Mouse (Mus musculus) liver, embryonic 14.5 days (tissue): ENCODE measurements around the gene Edc4. TPM values are rescaled to one million over a fixed set of nuclear protein-coding genes. Genes with fewer than 3 reads are reported as not detected.

Experiments
- ATAC-seq: fragments of 200-750 bp; cut with Nextera tagmentation; 2 replicates; pipeline ENCODE4 v1.8.0; 2017; ENCODE audit warnings: moderate number of reproducible peaks, mild to moderate bottlenecking, moderate library complexity; ENCODE audit not compliant: insufficient read depth
- DNase-seq, 3 experiments: peaks; one replicate each; pipeline ENCODE4 v3.0.0-alpha.2; 2012 to 2013; ENCODE audit warnings: low read depth in 3 of 3, low spot score in 3 of 3
- H3K27ac ChIP-seq: fragments of 300-500 bp; sonication (generic); 2 replicates; pipeline ENCODE4 v1.5.1; 2014; ENCODE audit warnings: moderate library complexity, mild to moderate bottlenecking, control low read depth, inconsistent platforms
- H3K27me3 ChIP-seq: fragments of 300-500 bp; sonication (generic); 2 replicates; pipeline ENCODE4 v1.6.1; 2014; ENCODE audit warnings: mild to moderate bottlenecking, low read length, moderate library complexity; ENCODE audit not compliant: control insufficient read depth, insufficient read depth
- H3K36me3 ChIP-seq: fragments of 300-500 bp; sonication (generic); replicated peaks from 2 replicates; pipeline ENCODE4 v1.6.1; 2014; ENCODE audit warnings: low read depth; ENCODE audit not compliant: control insufficient read depth, insufficient read depth
- H3K4me1 ChIP-seq, 2 experiments: fragments of 200-500 bp in 1 of 2; fragments of 300-500 bp in 1 of 2; sonication (generic) in 1 of 2; replicated peaks; 2 replicates each; pipeline ENCODE4 v1.6.1; 2012 to 2014; ENCODE audit warnings: antibody characterized with exemption in 1 of 2, inconsistent platforms in 1 of 2, low read length in 1 of 2; ENCODE audit not compliant: control insufficient read depth in 2 of 2, insufficient read depth in 2 of 2
- H3K4me2 ChIP-seq: fragments of 300-500 bp; sonication (generic); 2 replicates; pipeline ENCODE4 v1.6.1; 2014; ENCODE audit warnings: low read depth, mild to moderate bottlenecking, control low read depth, moderate library complexity
- H3K4me3 ChIP-seq, 2 experiments: fragments of 200-500 bp in 1 of 2; fragments of 300-500 bp in 1 of 2; sonication (generic) in 1 of 2; 2 replicates each; pipeline ENCODE4 v1.5.1; 2012 to 2014; ENCODE audit warnings: low read depth in 2 of 2, low read length in 2 of 2, mild to moderate bottlenecking in 2 of 2, control low read depth in 1 of 2, inconsistent platforms in 1 of 2, moderate library complexity in 1 of 2; ENCODE audit not compliant: insufficient read depth in 1 of 2
- H3K9ac ChIP-seq: fragments of 300-500 bp; sonication (generic); replicated peaks from 2 replicates; pipeline ENCODE4 v1.6.1; 2014; ENCODE audit warnings: mild to moderate bottlenecking, control low read depth, moderate library complexity
- H3K9me3 ChIP-seq: fragments of 300-500 bp; sonication (generic); 2 replicates; pipeline ENCODE4 v1.6.1; 2016; ENCODE audit warnings: low read length, mixed read lengths; ENCODE audit not compliant: control insufficient read depth
- CTCF ChIP-seq: IDR thresholded peaks from 2 replicates; pipeline ENCODE4 v1.5.1; 2016; ENCODE audit warnings: antibody characterized with exemption, low read depth, control low read depth
- EP300 ChIP-seq: IDR thresholded peaks from 2 replicates; pipeline ENCODE4 v1.6.1; 2016; ENCODE audit warnings: antibody characterized with exemption, low read depth
- WGBS: fragments of 180-500 bp; shearing (Covaris S2); extraction: QIAGEN DNeasy Blood & Tissue Kit; methylation state at CpG from one replicate; pipeline ENCODE4 v1.1.7; 2014; ENCODE audit not compliant: insufficient replicate concordance; 5-methylcytosine and 5-hydroxymethylcytosine counted together
- polyA plus RNA-seq, 2 experiments: library from polyadenylated mRNA; depleted of rRNA in 1 of 2; stranded (reverse) in 1 of 2; unstranded in 1 of 2; fragments of >200 nt; fragmentation: Nextera tagmentation in 1 of 2; extraction: Ambion mirVana in 1 of 2; gene quantifications; 2 replicates each; pipeline versions ENCODE4 v1.2.1 to v1.2.3; 2012 to 2014

Gene Edc4
- polyA plus RNA-seq, 2 experiments, result 9.9 to 17.5 TPM

GRCm38 (mm10) chr8:105853178-105853577, 27.5 kb upstream of the Edc4 start, which contains the start of gene Cenpt:
TSS of gene Cenpt (minus strand) at chr8:105853278.
- H3K9me3 ChIP-seq, result no peaks in the 10 kb centered on the region
- H3K36me3 ChIP-seq, result peaks cover 8% of the 10 kb centered on the region
- no peak for TF ChIP-seq CTCF
- no peak for TF ChIP-seq EP300
- ATAC-seq (no peak), DNase-seq (no peak)
- H3K27ac ChIP-seq, result no peak within 1 kb of the TSS; the same call in none of the 2 replicates
- H3K4me2 ChIP-seq, result peak within 1 kb of the TSS; percentile 74
- H3K9ac ChIP-seq, result peak within 1 kb of the TSS; percentile 75; the same call in 1 of the 2 replicates
- H3K4me1 ChIP-seq, result peaks cover 26 to 29% of the 10 kb centered on the region in 2 experiments
- H3K27me3 ChIP-seq, result no peaks in the 10 kb centered on the region
- 76% methylated on average over 3 of the region's 3 CpGs for WGBS
- H3K4me3 ChIP-seq, result peak within 1 kb of the TSS in 1 of 2 experiments; percentile 69; a peak in 2 of 4 replicates

- H3K27me3 ChIP-seq, result no peaks in the 10 kb centered on the region
- 21% methylated on average over 8 of the region's 8 CpGs for WGBS
- H3K4me3 ChIP-seq, result peak overlapping the region in 1 of 2 experiments; percentile 70; a peak in 2 of 4 replicates
- peaks cover 35 to 39% of the 10 kb centered on the region in 2 experiments for H3K4me1 ChIP-seq
- H3K9me3 ChIP-seq, result no peaks in the 10 kb centered on the region
- TF ChIP-seq EP300, result no peak
- TF ChIP-seq CTCF, result no peak
- peak overlapping the region; percentile 49 for H3K4me2 ChIP-seq
- DNase-seq (no peak), ATAC-seq (no peak)
- H3K27ac ChIP-seq, result no peak overlapping the region
- peak overlapping the region; percentile 31 for H3K9ac ChIP-seq
- no peaks in the 10 kb centered on the region; the same call in 1 of the 2 replicates for H3K36me3 ChIP-seq
These were observed 26.4 kb upstream of the Edc4 start for GRCm38 (mm10) chr8:105854303-105854702.

- Histone ChIP-seq H3K27me3 (no peaks in the 10 kb centered on the region), H3K4me1 (peaks cover 39 to 44% of the 10 kb centered on the region in 2 experiments), H3K9ac (peak within 1 kb of the TSS; percentile 85), H3K4me2 (peak within 1 kb of the TSS; percentile 99), H3K27ac (peak within 1 kb of the TSS; percentile 71), H3K9me3 (no peaks in the 10 kb centered on the region), H3K36me3 (no peaks in the 10 kb centered on the region; the same call in 1 of the 2 replicates), H3K4me3 (peak within 1 kb of the TSS; percentile 70 to 72)
- 0 out of 2 replicates have a peak, but pooled peaks have one; percentile 35 for TF ChIP-seq EP300
- peak; percentile 93 for TF ChIP-seq CTCF
- under 1% methylated on average over 43 of the region's 43 CpGs for WGBS
- DNase-seq (peak; percentile 87 to 90 (median 88)), ATAC-seq (peak; percentile 86)
These were observed 25.9 kb upstream of the Edc4 start, which contains the start of gene Thap11 for GRCm38 (mm10) chr8:105854715-105855216. TSS of gene Thap11 (plus strand) at chr8:105855132.

GRCm38 (mm10) chr8:105855248-105856167, 25.2 kb upstream of the Edc4 start:
- ATAC-seq (peak; percentile 40), DNase-seq (no peak)
- Histone ChIP-seq H3K4me2 (peak overlapping the region; percentile 99), H3K27ac (peak overlapping the region; percentile 71), H3K9ac (peak overlapping the region; percentile 85), H3K4me3 (peak overlapping the region; percentile 70 to 72), H3K36me3 (no peaks in the 10 kb centered on the region; the same call in 1 of the 2 replicates), H3K9me3 (no peaks in the 10 kb centered on the region), H3K27me3 (no peaks in the 10 kb centered on the region), H3K4me1 (peaks cover 37 to 41% of the 10 kb centered on the region in 2 experiments)
- no peak; the same call in 1 of the 2 replicates for TF ChIP-seq CTCF
- no peak for TF ChIP-seq EP300
- under 1% methylated on average over 71 of the region's 71 CpGs for whole genome bisulfite sequencing
